Mouse (Mus musculus) layer of hippocampus, adult 11-12 months (tissue): ENCODE measurements at regions not wholly inside any gene's neighbourhood (a gene's known extent, or its start where the extent isn't known, plus 50 kb on each side); places are given as distances from the start of the nearest gene placed in this dataset.

Experiments used
- DNase-seq: peaks from one replicate; pipeline ENCODE4 v3.0.0; 2022; ENCODE audit warnings: low spot score

- DNase-seq = no peak
Observed at GRCm38 (mm10) chr6:100973366-100974090, 140.1 kb downstream of the Ppp4r2 start.

- no peak for DNase-seq
Observed at GRCm38 (mm10) chr6:100974716-100975115, 141.3 kb downstream of the Ppp4r2 start.

- DNase-seq = peak; percentile 26
Observed at GRCm38 (mm10) chr6:100975835-100976234, 142.4 kb downstream of the Ppp4r2 start.

DNA sequence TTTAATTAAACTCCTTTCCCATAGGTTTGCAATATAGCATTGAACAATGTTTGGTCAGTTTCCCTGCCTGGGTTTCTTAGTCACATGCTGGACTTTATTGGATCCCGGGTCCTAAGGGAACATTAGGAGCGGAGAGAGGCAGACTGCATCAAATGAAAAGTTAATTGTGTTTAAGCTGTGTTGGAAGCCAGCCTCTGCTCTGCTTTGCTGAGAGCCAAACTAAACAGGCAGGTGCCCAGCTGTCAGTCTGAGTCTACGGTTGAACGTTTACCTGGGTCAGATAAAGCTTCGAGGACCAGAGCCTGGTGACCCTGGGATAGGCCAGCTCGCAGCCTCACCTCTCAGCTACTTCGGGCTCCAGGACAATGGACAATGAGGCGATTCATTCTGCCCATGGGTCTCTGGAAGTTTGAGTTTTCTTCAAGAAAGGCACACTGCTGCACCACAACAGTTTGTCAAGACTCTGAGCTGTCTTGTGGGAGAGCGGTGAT, 143.8 kb downstream of the Ppp4r2 start:
- DNase-seq = no peak

- no peak for DNase-seq
Observed at GRCm38 (mm10) chr6:100978113-100978512, 144.7 kb downstream of the Ppp4r2 start.

GRCm38 (mm10) chr6:100978727-100979460, 145.5 kb downstream of the Ppp4r2 start:
- DNase-seq = no peak

GRCm38 (mm10) chr6:100980156-100980555, 146.7 kb downstream of the Ppp4r2 start:
- DNase-seq = no peak

DNA sequence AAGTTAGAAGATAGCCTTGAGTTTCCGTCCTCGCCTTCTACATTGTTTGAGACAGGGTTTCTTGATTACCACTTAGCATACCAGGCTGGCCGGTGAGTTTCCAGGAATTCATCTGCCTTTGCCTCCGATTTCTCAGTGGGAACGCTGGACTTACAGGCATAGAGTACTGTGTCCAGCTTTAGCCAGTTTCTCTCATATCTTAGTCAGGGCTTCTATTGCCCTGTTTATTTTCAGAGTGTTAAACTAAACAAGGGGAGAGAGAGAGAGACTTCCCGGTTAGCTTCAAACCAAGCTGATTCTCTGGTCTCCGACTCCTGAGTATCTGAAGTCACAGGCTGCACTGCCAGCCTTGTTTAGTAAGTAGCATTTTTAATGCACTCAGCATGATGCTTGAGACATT, 151.4 kb downstream of the Ppp4r2 start:
- no peak for DNase-seq

GRCm38 (mm10) chr6:100985334-100985937, 152.0 kb downstream of the Ppp4r2 start:
- no peak for DNase-seq

- DNase-seq = no peak
Observed at GRCm38 (mm10) chr6:100988521-100988920, 155.1 kb downstream of the Ppp4r2 start.

- DNase-seq = no peak
Observed at GRCm38 (mm10) chr6:100993421-100993820, 160.0 kb downstream of the Ppp4r2 start.

GRCm38 (mm10) chr6:100995874-100996560, 162.6 kb downstream of the Ppp4r2 start:
- DNase-seq = no peak

DNA sequence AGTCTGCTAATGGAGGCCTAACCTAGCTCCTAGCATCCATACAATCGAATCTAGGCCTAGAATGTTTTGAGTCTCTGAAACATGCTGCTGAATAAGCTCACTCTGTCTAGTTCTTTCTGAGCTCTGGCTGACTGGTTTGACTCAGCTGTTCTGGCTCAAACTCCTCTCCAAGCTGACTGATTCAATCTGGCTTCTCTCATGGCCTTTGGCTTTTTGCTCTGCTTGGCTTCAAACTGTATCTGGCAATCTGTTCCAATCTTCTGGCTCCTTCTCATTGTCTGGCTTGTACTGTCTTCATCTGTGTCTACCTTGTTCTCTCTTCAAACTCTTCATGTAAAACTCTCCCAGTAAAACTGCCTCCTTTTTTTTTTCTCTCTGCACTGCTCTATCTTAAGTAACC, 164.9 kb downstream of the Ppp4r2 start:
- DNase-seq = no peak

GRCm38 (mm10) chr6:101003901-101004300, 170.5 kb downstream of the Ppp4r2 start:
- no peak for DNase-seq

- DNase-seq = no peak
Observed at GRCm38 (mm10) chr6:101021650-101022049, 188.2 kb downstream of the Ppp4r2 start.

DNA sequence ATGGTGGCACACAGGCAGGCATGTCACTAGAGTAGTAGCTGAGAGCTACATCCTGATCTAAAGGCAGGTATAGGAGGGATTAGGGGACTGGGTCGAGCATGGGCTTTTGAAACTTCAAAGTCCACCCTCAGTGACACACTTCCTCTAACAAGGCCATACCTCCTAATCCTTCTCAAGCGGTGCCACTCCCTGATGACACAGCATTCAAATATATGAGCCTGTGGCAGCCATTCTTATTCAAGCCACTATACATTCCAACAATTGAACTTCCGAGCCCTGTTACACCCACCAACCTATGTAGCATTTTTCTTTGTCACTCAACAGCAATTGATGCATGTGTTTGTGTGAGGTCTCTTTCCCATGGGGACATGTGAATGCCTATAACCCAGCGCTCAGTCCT, 192.4 kb downstream of the Ppp4r2 start:
- no peak for DNase-seq

DNA sequence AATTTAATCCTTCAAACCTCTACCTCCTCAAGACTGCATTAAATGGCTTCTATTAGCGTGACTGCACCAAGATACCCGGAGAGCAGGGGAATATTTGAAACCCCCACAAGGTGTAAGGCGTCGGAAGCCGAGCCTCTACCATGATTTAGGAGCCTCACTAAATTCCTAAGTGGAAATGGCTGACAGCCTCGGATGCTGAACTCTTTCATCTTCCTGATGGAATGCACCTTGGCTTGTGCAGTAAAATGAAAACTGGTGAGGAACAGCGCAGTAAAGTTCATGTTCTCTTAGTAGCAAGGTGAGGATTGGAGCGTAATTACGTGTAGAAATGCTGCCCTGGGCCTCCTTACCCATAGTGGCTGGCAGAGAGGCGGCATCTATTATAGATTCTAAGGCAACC, 194.0 kb downstream of the Ppp4r2 start:
- DNase-seq = no peak

- no peak for DNase-seq
Observed at GRCm38 (mm10) chr6:101029436-101029835, 196.0 kb downstream of the Ppp4r2 start.

GRCm38 (mm10) chr6:101030451-101031125, 197.2 kb downstream of the Ppp4r2 start:
- no peak for DNase-seq

DNA sequence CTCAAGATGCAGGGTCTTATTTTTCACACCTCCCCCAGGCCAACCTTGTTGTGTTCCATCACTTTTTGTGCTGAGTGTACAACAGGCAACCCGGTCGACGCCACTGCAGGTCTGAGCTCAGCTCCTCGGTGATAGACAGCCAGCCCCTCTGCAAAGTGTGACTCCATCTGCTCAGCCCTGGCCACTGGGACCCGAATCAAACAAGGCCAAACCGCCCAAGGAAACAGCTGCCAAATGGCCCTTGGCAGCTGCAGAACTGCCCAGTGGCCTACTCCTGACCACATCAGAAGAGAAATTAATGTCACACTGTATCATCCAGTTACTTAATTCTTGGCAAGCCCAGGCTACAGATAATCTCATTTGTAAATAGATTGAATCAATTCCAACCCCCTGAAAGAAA, 213.3 kb downstream of the Ppp4r2 start:
- DNase-seq = no peak

GRCm38 (mm10) chr6:101047195-101047594, 213.8 kb downstream of the Ppp4r2 start:
- DNase-seq = no peak

- no peak for DNase-seq
Observed at GRCm38 (mm10) chr6:101048431-101048830, 215.0 kb downstream of the Ppp4r2 start.
